Mouse (Mus musculus) B cell, adult (primary cell): Measurements from ENCODE around the gene Srsf7. TPM values are rescaled to one million over a fixed set of nuclear protein-coding genes. Genes with fewer than 3 reads are reported as not detected.

Experiments used
- total RNA-seq: library from RNA; stranded (reverse); gene quantifications from 4 replicates; pipeline ENCODE4 v1.2.4, GENCODE M21; 2023; ENCODE audit not compliant: inconsistent age

The Srsf7 gene
- total RNA-seq = 369 to 391 TPM (median 372 TPM) in 4 replicates

DNA sequence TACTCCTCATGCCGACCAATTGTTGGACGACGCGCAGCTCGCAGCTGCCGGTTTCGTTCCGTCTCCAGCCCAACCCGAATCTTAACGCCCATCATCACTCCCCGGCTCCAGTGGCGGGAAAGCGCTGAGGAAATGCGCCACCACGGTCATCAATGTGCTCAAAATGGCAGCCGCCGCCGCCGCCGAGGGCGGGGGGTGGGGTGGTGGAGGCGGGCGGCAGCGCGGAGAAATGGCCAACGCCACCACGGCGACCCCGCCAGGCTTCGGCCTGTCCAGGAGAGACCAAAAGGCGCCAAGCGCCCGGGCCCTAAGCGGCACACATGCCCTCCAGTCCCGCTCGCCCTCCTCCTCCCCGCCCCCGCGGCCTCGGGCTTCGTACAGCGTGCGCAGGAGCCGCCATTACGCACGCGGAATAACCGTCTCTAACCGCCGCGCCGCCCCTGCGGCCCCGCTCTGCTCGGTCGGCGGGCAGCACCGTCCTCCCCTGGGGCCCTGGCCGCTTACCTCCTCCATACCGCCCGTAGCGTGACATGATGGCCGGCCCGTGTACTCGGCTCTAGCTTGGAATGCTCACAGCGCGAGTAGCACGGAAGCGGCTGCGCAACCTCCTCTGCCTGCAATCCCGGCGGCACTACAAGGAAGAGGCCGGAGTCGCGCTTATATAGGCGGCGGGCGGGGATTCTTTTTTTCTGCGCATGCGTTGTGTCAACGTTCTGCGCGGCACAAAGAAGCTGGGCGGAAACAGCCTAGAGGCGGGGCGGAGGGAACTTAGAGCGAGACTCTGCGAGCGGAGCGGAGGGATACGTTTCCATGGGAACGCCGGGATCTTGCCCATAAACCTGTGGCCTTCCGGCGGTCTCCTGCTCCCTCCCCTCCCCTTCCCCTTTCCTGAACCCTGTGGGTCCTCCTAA, at the start of gene Srsf7, which contains the start of gene Ttc39d:
TSS of gene Srsf7 (minus strand) at position 637 of the 911 bp plus-strand sequence.
TSS of gene Ttc39d (plus strand) at position 790 of the 911 bp plus-strand sequence.

DNA sequence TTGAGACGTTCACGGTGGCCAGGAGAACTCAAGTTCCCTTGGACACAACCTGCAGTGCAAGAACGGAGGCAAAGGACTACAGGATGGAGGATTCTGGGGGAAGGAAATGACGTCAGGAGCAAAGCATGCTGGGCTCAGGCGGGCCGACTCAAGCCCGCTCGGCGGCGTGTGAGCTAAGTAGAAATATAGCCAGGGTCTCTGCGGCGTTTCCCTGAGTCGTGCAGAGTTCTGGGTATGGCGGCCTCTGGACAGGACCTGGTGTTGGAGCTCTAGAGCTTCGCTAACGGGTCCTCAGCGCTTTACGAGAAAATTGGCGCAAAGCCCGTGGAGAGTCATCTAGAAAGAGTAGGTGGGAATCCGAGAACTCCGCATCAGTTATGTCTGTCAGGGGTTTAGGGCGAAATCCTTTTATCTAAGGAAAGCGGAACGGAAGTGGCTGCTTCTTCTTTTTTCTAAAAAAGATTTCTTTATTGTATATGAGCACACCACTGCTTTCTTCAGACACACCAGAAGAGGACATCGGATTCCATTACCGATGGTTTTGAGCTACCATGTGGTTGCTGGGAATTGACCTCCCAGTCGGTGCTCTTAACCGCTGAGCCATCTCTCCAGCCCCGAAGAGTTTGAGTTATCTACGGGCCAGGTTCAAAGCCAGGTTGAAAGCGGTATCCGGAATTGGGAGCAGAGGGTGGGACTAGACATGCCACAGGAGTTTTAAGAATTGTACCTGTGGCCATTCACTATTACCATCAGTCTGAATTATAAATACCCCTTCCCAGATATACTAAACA, 17.4 kb upstream of the Srsf7 start, which contains the start of gene Gemin6:
TSS of gene Gemin6 (plus strand) at position 116 of the 791 bp plus-strand sequence.

Other genes with a start within 250 kb of the Srsf7 start
- 0.38 to 0.57 TPM (median 0.51 TPM) in 3 of 4 replicates, not detected in the other for gene Hnrnpll, start 145.0 kb downstream of the Srsf7 start, total RNA-seq
- 1.5 to 2.2 TPM (median 1.8 TPM) in 4 replicates for gene Galm, start 79.8 kb downstream of the Srsf7 start, total RNA-seq
- not detected in 4 replicates for gene Ttc39d, start 153 bp upstream of the Srsf7 start, total RNA-seq
- gene Gemin6, start 17.1 kb upstream of the Srsf7 start, total RNA-seq = 3.4 to 6.0 TPM (median 4.7 TPM) in 4 replicates
- 1.4 to 2.8 TPM (median 1.8 TPM) in 3 of 4 replicates, not detected in the other for gene Morn2, start 82.9 kb upstream of the Srsf7 start, total RNA-seq
- 39.1 to 45.5 TPM (median 43.1 TPM) in 4 replicates for gene Dhx57, start 83.2 kb upstream of the Srsf7 start, total RNA-seq
- 0.70 TPM in 1 of 4 replicates, not detected in the others for gene Arhgef33, start 100.1 kb upstream of the Srsf7 start, total RNA-seq
- not detected in 4 replicates for gene Gm10190, start 166.2 kb upstream of the Srsf7 start, total RNA-seq